Comparison of ENCODE assay signal across 8 mouse cellular contexts in the genomic region with DNA sequence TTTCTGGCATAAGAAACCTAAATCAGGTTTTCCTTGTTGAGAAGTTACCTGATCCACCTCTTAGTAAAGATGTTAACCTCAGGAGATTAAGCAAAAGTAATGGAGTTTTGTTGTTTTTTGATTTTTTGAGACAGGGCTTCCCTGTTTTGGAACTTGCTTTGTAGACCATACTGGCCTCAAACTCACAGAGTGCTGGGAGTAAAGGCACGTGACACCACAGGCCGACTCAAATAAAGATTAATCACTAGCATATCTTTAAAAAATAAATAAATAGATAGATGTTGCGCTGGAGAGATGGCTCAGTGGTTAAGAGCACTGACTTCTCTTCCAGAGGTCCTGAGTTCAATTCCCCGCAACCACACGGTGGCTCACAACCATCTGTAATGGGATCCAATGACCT. TPM values are rescaled to one million over a fixed set of nuclear protein-coding genes. Genes with fewer than 3 reads are reported as not detected.
A peak's percentile ranks its signal among the peaks of the same experiment; 100 is the strongest.
DNase-seq lines count a peak whose midpoint lies in the region; ATAC-seq and TF ChIP-seq lines count a peak whose summit lies in the region.

No protein-coding gene starts in this region.

- H3K9ac ChIP-seq in embryonic facial prominence, embryonic 13.5 days: peak overlapping the region; percentile 91
- H3K9ac ChIP-seq in intestine, embryonic 15.5 days: peak overlapping the region; percentile 65

- H3K27me3 ChIP-seq in embryonic facial prominence, embryonic 13.5 days: no peaks in the 10 kb centered on the region
- no peaks in the 10 kb centered on the region for H3K27me3 ChIP-seq in intestine, embryonic 15.5 days (replicated peaks)
- no peaks in the 10 kb centered on the region for H3K27me3 ChIP-seq in myocyte (ENCODE audit: control insufficient read depth, insufficient read depth, insufficient read length)
- no peaks in the 10 kb centered on the region for H3K27me3 ChIP-seq in thymus, adult 2 months (ENCODE audit: control insufficient read depth, insufficient read depth, low read length)

- peaks cover 40% of the 10 kb centered on the region for H3K79me2 ChIP-seq in myocyte (ENCODE audit: control insufficient read depth, insufficient read depth)

- no peak for TF ChIP-seq POLR2A in myocyte (IDR thresholded peaks at IDR 0.05; ENCODE audit: insufficient read length, low read depth)
- TF ChIP-seq POLR2A in thymus, adult 2 months (IDR thresholded peaks at IDR 0.05; ENCODE audit: control insufficient read depth, extremely low read depth, insufficient read depth, low read length, poor library complexity): no peak

- H3K4me2 ChIP-seq in embryonic facial prominence, embryonic 13.5 days: peak overlapping the region; percentile 68
- peak overlapping the region; percentile 67 for H3K4me2 ChIP-seq in intestine, embryonic 15.5 days (replicated peaks)
- H3K4me2 ChIP-seq in myocyte (ENCODE audit: low read depth): peak overlapping the region; percentile 83

- no peaks in the 10 kb centered on the region for H3K9me3 ChIP-seq in embryonic facial prominence, embryonic 13.5 days
- H3K9me3 ChIP-seq in intestine, embryonic 15.5 days: no peaks in the 10 kb centered on the region

- ATAC-seq in embryonic facial prominence, embryonic 13.5 days (ENCODE audit: insufficient number of reproducible peaks, insufficient read depth, low FRiP score, low TSS enrichment, low read depth): no peak
- no peak for ATAC-seq in intestine, embryonic 15.5 days

- H3ac ChIP-seq in myocyte (ENCODE audit: control insufficient read depth, insufficient read length): peak overlapping the region; percentile 57

- H3K4me1 ChIP-seq in embryonic facial prominence, embryonic 13.5 days: peaks cover 28% of the 10 kb centered on the region
- peaks cover 13% of the 10 kb centered on the region for H3K4me1 ChIP-seq in intestine, embryonic 15.5 days (replicated peaks)
- peaks cover 14% of the 10 kb centered on the region for H3K4me1 ChIP-seq in thymus, adult 2 months (replicated peaks; ENCODE audit: control insufficient read depth, insufficient read depth, low read length)

- no peak for DNase-seq in layer of hippocampus, adult 2 months (ENCODE audit: low spot score in 2 of 2)
- no peak for DNase-seq in layer of hippocampus, adult 8-10 months (ENCODE audit: low spot score in 2 of 2)
- no peak for DNase-seq in layer of hippocampus, adult 9-11 months
- DNase-seq in embryo, embryonic 10.5 days (ENCODE audit: low spot score): no peak
- DNase-seq in thymus, adult 2 months: no peak

- H3K27ac ChIP-seq in layer of hippocampus, adult 2 months: peak overlapping the region; percentile 99
- peak overlapping the region; percentile 95 for H3K27ac ChIP-seq in embryonic facial prominence, embryonic 13.5 days
- H3K27ac ChIP-seq in intestine, embryonic 15.5 days: peak overlapping the region; percentile 91
- H3K27ac ChIP-seq in thymus, adult 2 months (ENCODE audit: control insufficient read depth, insufficient read depth, low read length): no peak overlapping the region

- H3K36me3 ChIP-seq in embryonic facial prominence, embryonic 13.5 days: peaks cover 8% of the 10 kb centered on the region
- H3K36me3 ChIP-seq in intestine, embryonic 15.5 days: no peaks in the 10 kb centered on the region
- no peaks in the 10 kb centered on the region for H3K36me3 ChIP-seq in myocyte (ENCODE audit: control insufficient read depth, insufficient read depth)
- no peaks in the 10 kb centered on the region; the same call in 1 of the 2 replicates for H3K36me3 ChIP-seq in thymus, adult 2 months (ENCODE audit: control insufficient read depth, insufficient read depth, low read length)

- no peak for TF ChIP-seq CTCF in layer of hippocampus, adult 2 months (conservative IDR thresholded peaks at IDR 0.05)
- no peak for TF ChIP-seq CTCF in thymus, adult 2 months (IDR thresholded peaks at IDR 0.05; ENCODE audit: borderline replicate concordance, control insufficient read depth, extremely low read depth, insufficient read depth, low read length, poor library complexity)

- peak overlapping the region; percentile 94 for H3K4me3 ChIP-seq in layer of hippocampus, adult 2 months
- H3K4me3 ChIP-seq in embryonic facial prominence, embryonic 13.5 days: peak overlapping the region; percentile 82
- peak overlapping the region; percentile 68 for H3K4me3 ChIP-seq in intestine, embryonic 15.5 days (replicated peaks)
- H3K4me3 ChIP-seq in myocyte: peak overlapping the region; percentile 98
- H3K4me3 ChIP-seq in thymus, adult 2 months (ENCODE audit: control insufficient read depth, insufficient read depth, low read length): no peak overlapping the region

- 74% methylated on average over 5 of the region's 5 CpGs for WGBS in embryonic facial prominence, embryonic 13.5 days
- WGBS in intestine, embryonic 15.5 days: 66% methylated on average over 5 of the region's 5 CpGs
- WGBS in thymus, adult 2 months: 88% methylated on average over 5 of the region's 5 CpGs

TF ChIP-seq in myocyte, 11 proteins besides CTCF, POLR2A, EP300 and RAD21:
- no peak for TF ChIP-seq REST (IDR thresholded peaks at IDR 0.05; ENCODE audit: insufficient read depth, insufficient read length)
- no peak for TF ChIP-seq MYOG (IDR thresholded peaks at IDR 0.05; ENCODE audit: control insufficient read depth in 1 of 3, insufficient read depth in 1 of 3, insufficient read length in 2 of 3, low read depth in 2 of 3)
- no peak for TF ChIP-seq CEBPB (IDR thresholded peaks at IDR 0.05; ENCODE audit: insufficient read depth, poor library complexity, severe bottlenecking)
- TF ChIP-seq SRF (IDR thresholded peaks at IDR 0.05; ENCODE audit: control insufficient read depth, insufficient read length, low read depth): no peak

RNA-seq across cellular contexts. Expression of gene Ubap2, which starts 1.0 kb away (rescaled TPM):
- 10 to 100 TPM; 40.9 to 45.0 TPM for total RNA-seq in layer of hippocampus, adult 2 months (2021)
- total RNA-seq in layer of hippocampus, adult 8-10 months (2022): 10 to 100 TPM; 45.8 to 58.7 (median 50.2) TPM
- 65.9 and 70.0 TPM in 2 replicates for polyA plus RNA-seq in embryonic facial prominence, embryonic 13.5 days (2015; fragmentation: Nextera tagmentation; extraction: Ambion mirVana)
- 50.1 and 52.2 TPM in 2 replicates for polyA plus RNA-seq in intestine, embryonic 15.5 days (2015; fragmentation: Nextera tagmentation; extraction: Ambion mirVana)
- 71.5 TPM for polyA plus RNA-seq in myocyte (2012; fragmentation: generic; extraction: Trizol)
- polyA plus RNA-seq in thymus, adult 2 months (2012; rRNA removed): 183 and 221 TPM in 2 replicates

RNA-seq across cellular contexts. Expression of gene Dcaf12, which starts 38.8 kb away (rescaled TPM):
- total RNA-seq in layer of hippocampus, adult 2 months (2021): 10 to 100 TPM; 41.0 to 41.4 TPM
- 10 to 100 TPM; 35.5 to 42.6 (median 39.6) TPM for total RNA-seq in layer of hippocampus, adult 8-10 months (2022)
- polyA plus RNA-seq in embryonic facial prominence, embryonic 13.5 days (2015; fragmentation: Nextera tagmentation; extraction: Ambion mirVana): 53.9 and 58.5 TPM in 2 replicates
- polyA plus RNA-seq in intestine, embryonic 15.5 days (2015; fragmentation: Nextera tagmentation; extraction: Ambion mirVana): 51.6 and 55.0 TPM in 2 replicates
- polyA plus RNA-seq in myocyte (2012; fragmentation: generic; extraction: Trizol): 27.1 TPM
- polyA plus RNA-seq in thymus, adult 2 months (2012; rRNA removed): 37.7 and 42.9 TPM in 2 replicates
